9 mouse cellular contexts compared by ENCODE assay signal in the genomic region with DNA sequence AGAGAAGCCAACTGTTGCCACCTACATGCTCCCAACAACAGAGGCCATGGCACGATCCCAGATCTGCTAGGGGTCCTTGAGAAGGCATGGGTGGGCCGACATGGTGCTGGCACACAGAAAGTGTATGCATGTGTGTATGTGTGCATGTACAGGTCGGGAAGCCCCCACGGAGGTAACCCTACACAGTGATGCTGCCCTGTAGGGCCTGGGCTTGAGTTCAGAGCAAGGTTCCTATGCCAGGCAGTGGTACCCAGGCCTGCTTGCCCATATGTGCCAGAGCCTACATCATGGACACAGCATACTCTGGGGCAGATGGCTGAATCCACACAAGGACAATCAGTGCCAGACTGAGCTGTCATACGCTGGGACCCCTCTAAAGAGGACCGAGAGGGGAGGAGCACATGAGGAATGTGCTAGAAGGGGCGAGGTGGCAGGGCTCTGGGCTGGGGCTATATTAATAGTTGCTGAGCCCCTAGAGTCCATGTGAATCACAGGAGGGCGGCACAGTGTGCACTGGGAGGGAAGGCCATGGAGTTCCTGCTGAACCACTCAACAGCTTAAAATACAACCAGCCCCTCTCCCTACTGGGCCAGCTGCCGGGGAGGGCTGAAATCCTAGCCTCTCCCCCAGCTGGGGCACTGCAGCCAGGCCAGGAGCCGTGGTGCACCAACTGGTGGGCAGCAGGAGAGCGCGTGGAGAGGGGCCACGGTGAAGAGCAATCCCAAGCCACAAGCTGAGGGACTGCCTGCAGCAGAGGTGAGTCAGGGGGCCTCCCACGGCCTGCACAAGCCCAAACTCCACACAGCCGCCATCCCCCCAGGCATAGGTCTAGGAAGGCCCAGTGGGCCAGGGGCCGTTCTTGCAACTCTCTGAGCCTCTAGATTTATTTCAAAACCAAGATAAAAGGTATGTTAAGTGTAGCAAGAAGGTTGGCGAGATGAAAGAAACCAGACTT. TPM values are rescaled to one million over a fixed set of nuclear protein-coding genes. Genes with fewer than 3 reads are reported as not detected.
DNase-seq lines count a peak whose midpoint lies in the region; TF ChIP-seq lines count a peak whose summit lies in the region.
"Had no signal": no experiment of that assay in that cellular context is flagged by ENCODE, and none has a peak within 500 bp of the region (broad histone marks: within the 10 kb centered on the region; RNA-seq: fewer than 3 reads in every experiment).

No protein-coding gene starts in this region.

- H3K27ac ChIP-seq in kidney, adult 2 months (ENCODE audit: insufficient read depth, low read depth, low read length): no peak overlapping the region
- H3K27ac ChIP-seq in gastrocnemius, adult 2 months: peak overlapping the region; percentile 97
- H3K27ac ChIP-seq: liver, embryonic 15.5 days had no signal

- H3K4me1 ChIP-seq in kidney, adult 2 months (ENCODE audit: control insufficient read depth, insufficient read depth, low read length): peaks cover 44% of the 10 kb centered on the region

- no peak for TF ChIP-seq CTCF in kidney, adult 2 months (conservative IDR thresholded peaks at IDR 0.05; ENCODE audit: insufficient read depth, insufficient read length, low read depth, low read length)
- no peak for TF ChIP-seq CTCF in gastrocnemius, adult 2 months (IDR thresholded peaks at IDR 0.05)

- no peak overlapping the region for H3K4me3 ChIP-seq in kidney, adult 2 months (ENCODE audit: insufficient read depth, low read depth, low read length)
- peak overlapping the region; percentile 77 for H3K4me3 ChIP-seq in gastrocnemius, adult 2 months
- H3K4me3 ChIP-seq: liver, embryonic 15.5 days had no signal

- DNase-seq in kidney, adult 18-20 months: peak; percentile 14
- no peak for DNase-seq in kidney, adult 2 months
- DNase-seq in thymus, postnatal 4 days: peak; percentile 8
- DNase-seq in thymus, postnatal 14 days: no peak
- DNase-seq in gastrocnemius, adult 2 months: peak; percentile 91
- peak; percentile 3 to 14 for DNase-seq in layer of hippocampus, adult 8-10 months (ENCODE audit: low spot score in 2 of 2)
- no peak for DNase-seq in retina, embryonic 14.5 days (ENCODE audit: low spot score)
- no peak for DNase-seq in T-cell, adult 2 months (ENCODE audit: low spot score)

- 54% methylated on average over 17 of the region's 17 CpGs for WGBS in kidney, adult 2 months

- peaks cover 3% of the 10 kb centered on the region; the same call in 1 of the 2 replicates for H3K36me3 ChIP-seq in kidney, adult 2 months (ENCODE audit: control insufficient read depth, insufficient read depth, low read length)

- intact Hi-C loops in gastrocnemius, adult 2 months (cut with DNase I): no loop called here

- H3K27me3 ChIP-seq in kidney, adult 2 months (replicated peaks; ENCODE audit: control insufficient read depth, insufficient read depth, low read length): no peaks in the 10 kb centered on the region
- H3K27me3 ChIP-seq: liver, embryonic 15.5 days had no signal

- no peak for TF ChIP-seq POLR2A in kidney, adult 2 months (IDR thresholded peaks at IDR 0.05; ENCODE audit: low read depth, low read length)

RNA-seq across cellular contexts. Expression of a gene that starts 9.4 kb away (rescaled TPM):
- polyA plus RNA-seq in kidney, adult 2 months (2012; rRNA removed): 704 and 720 TPM in 2 replicates
- total RNA-seq in gastrocnemius, adult 2 months (2021): 100 to 1,000 TPM; 282 to 397 TPM
- total RNA-seq in layer of hippocampus, adult 8-10 months (2022): 100 to 1,000 TPM in 3 of 4 experiments, 10 to 100 TPM in 1; 97.6 to 159 (median 131) TPM

RNA-seq across cellular contexts. Expression of a gene that starts 31.9 kb away (rescaled TPM):
- 793 and 827 TPM in 2 replicates for polyA plus RNA-seq in kidney, adult 2 months (2012; rRNA removed)
- 100 to 1,000 TPM; 416 to 566 TPM for total RNA-seq in gastrocnemius, adult 2 months (2021)
- 100 to 1,000 TPM; 568 to 585 (median 584) TPM for total RNA-seq in layer of hippocampus, adult 8-10 months (2022)

RNA-seq across cellular contexts. Expression of a gene that starts 32.2 kb away (rescaled TPM):
- 32.2 and 33.2 TPM in 2 replicates for polyA plus RNA-seq in kidney, adult 2 months (2012; rRNA removed)
- total RNA-seq in gastrocnemius, adult 2 months (2021): 10 to 100 TPM in 1 of 2 experiments, 1 to 10 TPM in 1; 3.6 to 11.8 TPM
- total RNA-seq in layer of hippocampus, adult 8-10 months (2022): 10 to 100 TPM; 30.9 to 52.4 (median 41.9) TPM

RNA-seq across cellular contexts. Expression of a gene that starts 40.3 kb away (rescaled TPM):
- not detected in 2 replicates for polyA plus RNA-seq in kidney, adult 2 months (2012; rRNA removed)
- not detected for total RNA-seq in gastrocnemius, adult 2 months (2021)
- not detected for total RNA-seq in layer of hippocampus, adult 8-10 months (2022)
- polyA plus RNA-seq: liver, embryonic 15.5 days had no signal

Comparison
In these comparisons a context has a peak if more than half of its experiments do, and no peak if none do; other contexts are left out.
1. DNase-seq: peak in kidney, adult 18-20 months (single experiment), thymus, postnatal 4 days (single experiment), gastrocnemius, adult 2 months (single experiment) and layer of hippocampus, adult 8-10 months (2 of 2); none in kidney, adult 2 months (single experiment), thymus, postnatal 14 days (single experiment), retina, embryonic 14.5 days (single experiment) and T-cell, adult 2 months (single experiment).